Mouse (Mus musculus) neural tube, embryonic 15.5 days (tissue): ENCODE results near the gene Neu3. TPM values are rescaled to one million over a fixed set of nuclear protein-coding genes. Genes with fewer than 3 reads are reported as not detected.
"Not testable (repeated sequence)": the region's sequence is repeated elsewhere in the genome, so short reads cannot be mapped to it uniquely, and the experiment has no call there.

Source experiments
- ATAC-seq: fragments of 200-750 bp; cut with Nextera tagmentation; 2 replicates; pipeline ENCODE4 v1.8.0; 2017; ENCODE audit warnings: mild to moderate bottlenecking, moderate TSS enrichment, moderate library complexity; ENCODE audit not compliant: low FRiP score
- H3K27ac ChIP-seq: fragments of 300-500 bp; sonication (generic); replicated peaks from 2 replicates; pipeline ENCODE4 v1.5.1; 2015; ENCODE audit warnings: mild to moderate bottlenecking, inconsistent platforms
- H3K27me3 ChIP-seq: fragments of 300-500 bp; sonication (generic); replicated peaks from 2 replicates; pipeline ENCODE4 v1.6.1; 2015; ENCODE audit warnings: inconsistent platforms
- H3K36me3 ChIP-seq: fragments of 300-500 bp; sonication (generic); 2 replicates; pipeline ENCODE4 v1.6.1; 2015; ENCODE audit warnings: inconsistent platforms
- H3K4me1 ChIP-seq: fragments of 300-500 bp; sonication (generic); 2 replicates; pipeline ENCODE4 v1.6.1; 2015; ENCODE audit warnings: inconsistent platforms
- H3K4me2 ChIP-seq: fragments of 300-500 bp; sonication (generic); 2 replicates; pipeline ENCODE4 v1.6.1; 2015; ENCODE audit warnings: inconsistent platforms, mild to moderate bottlenecking, moderate library complexity
- H3K4me3 ChIP-seq: fragments of 300-500 bp; sonication (generic); replicated peaks from 2 replicates; pipeline ENCODE4 v1.5.1; 2015; ENCODE audit warnings: mild to moderate bottlenecking, inconsistent platforms
- H3K9ac ChIP-seq: fragments of 300-500 bp; sonication (generic); replicated peaks from 2 replicates; pipeline ENCODE4 v1.6.1; 2015; ENCODE audit warnings: mild to moderate bottlenecking, inconsistent platforms
- H3K9me3 ChIP-seq: fragments of 300-500 bp; sonication (generic); replicated peaks from 2 replicates; pipeline ENCODE4 v1.6.1; 2016; ENCODE audit warnings: inconsistent platforms
- WGBS: fragments of 180-500 bp; shearing (Covaris S2); methylation state at CpG from one replicate; pipeline ENCODE4 v1.1.7; 2015; ENCODE audit warnings: mixed read lengths; 5-methylcytosine and 5-hydroxymethylcytosine counted together
- polyA plus RNA-seq: library from polyadenylated mRNA; unstranded; fragments of >200 nt; fragmentation: Nextera tagmentation; extraction: Ambion mirVana; gene quantifications from 2 replicates; pipeline ENCODE4 v1.2.1, GENCODE M21; 2015

Gene Neu3
- polyA plus RNA-seq, 1 experiment from 2014 or later = 2.4 TPM

- not testable (repeated sequence) for H3K9me3 ChIP-seq, H3K9ac ChIP-seq, H3K27ac ChIP-seq, H3K27me3 ChIP-seq, H3K4me1 ChIP-seq, ATAC-seq, H3K4me2 ChIP-seq, H3K36me3 ChIP-seq, H3K4me3 ChIP-seq
- 85% methylated on average over 7 of the region's 7 CpGs for WGBS
These were observed 21.2 kb downstream of the Neu3 start for GRCm38 (mm10) chr7:99807043-99807442.

GRCm38 (mm10) chr7:99805340-99805739, 22.9 kb downstream of the Neu3 start:
- H3K9ac ChIP-seq = no peak overlapping the region
- H3K4me2 ChIP-seq = no peak overlapping the region
- no peaks in the 10 kb centered on the region for H3K27me3 ChIP-seq
- no peaks in the 10 kb centered on the region for H3K36me3 ChIP-seq
- WGBS = 86% methylated on average over 1 of the region's 1 CpGs
- ATAC-seq = no peak
- no peak overlapping the region for H3K4me3 ChIP-seq
- H3K9me3 ChIP-seq = no peaks in the 10 kb centered on the region
- no peak overlapping the region for H3K27ac ChIP-seq
- H3K4me1 ChIP-seq = no peaks in the 10 kb centered on the region

- H3K36me3 ChIP-seq, H3K9ac ChIP-seq, H3K27ac ChIP-seq, H3K27me3 ChIP-seq, H3K9me3 ChIP-seq, ATAC-seq, H3K4me2 ChIP-seq, H3K4me3 ChIP-seq, H3K4me1 ChIP-seq: not testable (repeated sequence)
- WGBS = 89% methylated on average over 3 of the region's 3 CpGs
These were observed 24.2 kb downstream of the Neu3 start for GRCm38 (mm10) chr7:99804033-99804432.

- no peak overlapping the region for H3K9ac ChIP-seq
- 75% methylated on average over 8 of the region's 8 CpGs for WGBS
- no peaks in the 10 kb centered on the region for H3K27me3 ChIP-seq
- ATAC-seq = no peak
- H3K4me3 ChIP-seq = no peak overlapping the region
- H3K4me1 ChIP-seq = no peaks in the 10 kb centered on the region
- H3K4me2 ChIP-seq = no peak overlapping the region
- H3K9me3 ChIP-seq = no peaks in the 10 kb centered on the region
- H3K27ac ChIP-seq = no peak overlapping the region
- no peaks in the 10 kb centered on the region for H3K36me3 ChIP-seq
These were observed 24.7 kb downstream of the Neu3 start for GRCm38 (mm10) chr7:99803535-99803934.

- no peak overlapping the region for H3K9ac ChIP-seq
- no peaks in the 10 kb centered on the region for H3K36me3 ChIP-seq
- H3K4me3 ChIP-seq = no peak overlapping the region
- H3K27ac ChIP-seq = no peak overlapping the region
- WGBS = 80% methylated on average over 7 of the region's 7 CpGs
- H3K9me3 ChIP-seq = no peaks in the 10 kb centered on the region
- H3K4me2 ChIP-seq = no peak overlapping the region
- H3K4me1 ChIP-seq = peaks cover 21% of the 10 kb centered on the region
- H3K27me3 ChIP-seq = no peaks in the 10 kb centered on the region
- no peak for ATAC-seq
These were observed 29.1 kb downstream of the Neu3 start for GRCm38 (mm10) chr7:99799118-99799517.

GRCm38 (mm10) chr7:99797911-99798647, 30.1 kb downstream of the Neu3 start:
- ATAC-seq = 0 out of 2 replicates have a peak, but pooled peaks have one; percentile 68
- no peaks in the 10 kb centered on the region for H3K9me3 ChIP-seq
- H3K9ac ChIP-seq = no peak overlapping the region
- no peak overlapping the region for H3K4me3 ChIP-seq
- H3K27ac ChIP-seq = no peak overlapping the region
- peaks cover 21% of the 10 kb centered on the region for H3K4me1 ChIP-seq
- WGBS = 32% methylated on average over 6 of the region's 6 CpGs
- no peaks in the 10 kb centered on the region for H3K27me3 ChIP-seq
- no peak overlapping the region for H3K4me2 ChIP-seq
- H3K36me3 ChIP-seq = no peaks in the 10 kb centered on the region

GRCm38 (mm10) chr7:99797261-99797660, 31.0 kb downstream of the Neu3 start:
- ATAC-seq = no peak
- H3K4me2 ChIP-seq = no peak overlapping the region
- H3K4me3 ChIP-seq = no peak overlapping the region
- no peaks in the 10 kb centered on the region for H3K27me3 ChIP-seq
- peaks cover 21% of the 10 kb centered on the region for H3K4me1 ChIP-seq
- H3K36me3 ChIP-seq = no peaks in the 10 kb centered on the region
- H3K9ac ChIP-seq = no peak overlapping the region
- H3K9me3 ChIP-seq = no peaks in the 10 kb centered on the region
- no peak overlapping the region for H3K27ac ChIP-seq
- WGBS = 59% methylated on average over 3 of the region's 3 CpGs

GRCm38 (mm10) chr7:99796471-99796870, 31.7 kb downstream of the Neu3 start:
- no peak for ATAC-seq
- WGBS = 59% methylated on average over 3 of the region's 3 CpGs

GRCm38 (mm10) chr7:99795192-99795981, 32.8 kb downstream of the Neu3 start:
- no peak overlapping the region for H3K4me3 ChIP-seq
- no peak overlapping the region for H3K9ac ChIP-seq
- peaks cover 27% of the 10 kb centered on the region for H3K4me1 ChIP-seq
- ATAC-seq = peak; percentile 58
- no peaks in the 10 kb centered on the region for H3K27me3 ChIP-seq
- peak overlapping the region; percentile 35 for H3K27ac ChIP-seq
- no peaks in the 10 kb centered on the region for H3K36me3 ChIP-seq
- no peaks in the 10 kb centered on the region for H3K9me3 ChIP-seq
- H3K4me2 ChIP-seq = peak overlapping the region; percentile 41
- WGBS = 6% methylated on average over 17 of the region's 17 CpGs

More at GRCm38 (mm10) chr7:99796471-99796870, 31.7 kb downstream of the Neu3 start:
- Histone ChIP-seq H3K27ac (0 out of 2 replicates have a peak overlapping the region, but pooled peaks have one; percentile 48), H3K36me3 (no peaks in the 10 kb centered on the region), H3K9me3 (no peaks in the 10 kb centered on the region), H3K4me2 (no peak overlapping the region), H3K9ac (no peak overlapping the region), H3K4me1 (peaks cover 21% of the 10 kb centered on the region), H3K27me3 (no peaks in the 10 kb centered on the region), H3K4me3 (no peak overlapping the region)

- Histone ChIP-seq H3K9me3 (no peaks in the 10 kb centered on the region), H3K27ac (no peak overlapping the region), H3K27me3 (no peaks in the 10 kb centered on the region), H3K4me2 (no peak overlapping the region), H3K4me1 (peaks cover 27% of the 10 kb centered on the region), H3K4me3 (no peak overlapping the region), H3K36me3 (no peaks in the 10 kb centered on the region), H3K9ac (no peak overlapping the region)
- no peak for ATAC-seq
- WGBS = 60% methylated on average over 2 of the region's 2 CpGs
These were observed 34.1 kb downstream of the Neu3 start for GRCm38 (mm10) chr7:99794096-99794495.

- H3K4me1 ChIP-seq = peaks cover 24% of the 10 kb centered on the region
- H3K27ac ChIP-seq = peak overlapping the region; percentile 48; the same call in 1 of the 2 replicates
- WGBS = 26% methylated on average over 10 of the region's 10 CpGs
- no peak overlapping the region for H3K4me2 ChIP-seq
- H3K9ac ChIP-seq = no peak overlapping the region
- no peaks in the 10 kb centered on the region for H3K27me3 ChIP-seq
- H3K9me3 ChIP-seq = no peaks in the 10 kb centered on the region
- no peaks in the 10 kb centered on the region for H3K36me3 ChIP-seq
- H3K4me3 ChIP-seq = no peak overlapping the region
- 0 out of 2 replicates have a peak, but pooled peaks have one; percentile 13 for ATAC-seq
These were observed 37.4 kb downstream of the Neu3 start for GRCm38 (mm10) chr7:99790816-99791215.

- no peaks in the 10 kb centered on the region for H3K9me3 ChIP-seq
- no peak overlapping the region for H3K4me3 ChIP-seq
- peaks cover 13% of the 10 kb centered on the region for H3K4me1 ChIP-seq
- WGBS = 39% methylated on average over 5 of the region's 5 CpGs
- no peaks in the 10 kb centered on the region for H3K27me3 ChIP-seq
- no peak overlapping the region; the same call in 1 of the 2 replicates for H3K27ac ChIP-seq
- no peak overlapping the region for H3K4me2 ChIP-seq
- no peak overlapping the region for H3K9ac ChIP-seq
- no peak for ATAC-seq
- no peaks in the 10 kb centered on the region for H3K36me3 ChIP-seq
These were observed 39.7 kb downstream of the Neu3 start for GRCm38 (mm10) chr7:99788563-99788962.
